Mouse (Mus musculus) cerebellum, adult 11 months (tissue): ENCODE measurements around the gene Lipm.

Experiments used
- DNase-seq: peaks from one replicate; pipeline ENCODE4 v3.0.0; 2022

Lipm gene

DNA sequence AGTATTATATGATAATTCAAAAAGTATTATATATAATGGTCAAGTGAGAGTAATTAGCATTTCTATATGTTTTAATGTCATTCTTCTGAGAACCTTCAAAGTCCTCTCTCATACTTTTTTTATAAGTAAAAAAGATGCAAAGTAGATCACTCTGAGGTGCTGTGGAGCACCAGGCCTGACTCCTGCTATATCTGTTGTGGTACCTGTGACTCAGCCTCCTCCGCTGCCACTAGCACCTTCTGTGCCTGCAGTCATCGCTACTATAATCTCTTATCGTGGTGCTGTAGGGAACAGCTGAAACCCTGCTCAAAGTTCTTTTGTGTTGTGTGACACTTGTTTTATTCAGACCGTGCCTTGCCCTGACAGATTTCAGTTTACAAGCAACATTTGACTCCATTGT is 65.7 kb downstream of the Lipm start:
- DNase-seq, result no peak

DNA sequence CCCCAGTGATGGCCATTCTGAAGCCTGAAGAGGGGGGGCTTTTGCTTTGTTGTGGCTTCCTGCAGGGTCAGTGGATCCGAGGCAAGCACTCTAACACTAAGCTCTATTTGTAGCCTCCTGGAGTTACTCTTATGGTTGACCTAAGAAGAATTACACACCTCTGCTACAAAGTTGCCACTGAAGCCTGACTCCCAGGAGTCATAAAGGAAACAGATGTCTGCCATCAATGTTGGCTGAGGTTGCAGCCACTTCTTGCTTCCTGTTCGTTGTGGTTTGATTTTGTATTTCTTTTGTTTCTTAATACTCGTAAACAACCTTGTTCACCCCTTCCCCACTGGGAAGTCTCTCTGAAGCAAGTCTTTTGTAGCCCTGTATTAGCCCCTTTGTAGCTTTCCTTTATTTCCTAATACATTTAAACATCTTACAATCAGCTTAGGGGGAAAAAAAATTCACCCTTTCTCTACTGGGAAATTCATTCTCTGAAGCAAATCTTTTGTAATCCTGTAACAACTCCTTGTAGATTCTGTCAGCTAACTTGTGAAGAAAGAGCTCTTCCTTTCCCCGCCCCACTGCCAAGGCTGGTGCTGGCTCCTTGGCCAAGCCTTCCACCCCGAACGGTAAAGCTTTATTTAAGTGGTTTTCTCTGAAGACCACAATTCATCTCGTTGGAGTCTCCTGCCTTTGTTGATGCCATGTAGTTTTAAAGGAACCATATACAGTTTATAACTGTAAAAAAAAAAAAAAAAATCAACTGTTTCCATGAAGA is 67.3 kb downstream of the Lipm start:
- no peak for DNase-seq

DNA sequence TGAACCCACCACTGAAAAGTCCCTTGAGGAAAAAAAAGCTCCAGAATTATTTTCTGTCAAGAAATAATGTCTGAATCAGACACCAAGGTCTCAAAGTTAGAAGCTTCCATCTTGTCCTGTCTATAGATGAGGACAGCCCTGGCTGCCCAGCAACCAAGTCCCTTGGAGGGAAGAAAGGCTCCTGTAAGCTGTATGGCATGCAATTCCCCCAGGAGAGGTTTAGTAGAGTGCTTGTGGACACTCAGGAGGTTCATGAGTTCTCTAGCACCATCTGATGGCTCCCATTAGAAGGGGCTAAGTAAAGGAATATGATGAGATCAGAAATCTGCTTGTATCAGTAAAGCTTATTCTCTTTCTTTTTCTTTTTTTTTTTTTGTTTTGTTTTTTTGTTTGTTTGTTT is 68.4 kb downstream of the Lipm start:
- DNase-seq, result no peak

DNA sequence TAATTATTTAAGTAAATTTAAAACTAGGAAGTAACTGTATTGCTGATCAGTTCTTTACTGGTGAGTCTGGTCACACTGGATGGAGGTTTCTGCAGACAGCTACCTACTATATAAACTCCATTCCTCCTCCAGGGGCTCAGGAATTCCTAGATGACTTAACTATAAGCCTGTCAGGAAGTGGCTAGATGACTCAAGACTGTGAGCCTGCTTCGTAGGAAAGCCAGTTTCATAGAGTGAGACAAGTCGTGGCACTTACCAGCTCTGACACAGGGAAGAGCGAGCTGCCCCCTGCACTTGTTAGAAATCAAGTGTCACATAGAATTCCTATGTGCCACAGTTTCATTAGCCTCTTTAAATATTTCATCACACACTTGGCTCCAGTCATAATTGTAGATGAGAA is 70.4 kb downstream of the Lipm start:
- no peak for DNase-seq
